Mouse (Mus musculus) midbrain, embryonic 14.5 days (tissue): Measurements from ENCODE around the gene Zfp526. TPM values are rescaled to one million over a fixed set of nuclear protein-coding genes. Genes with fewer than 3 reads are reported as not detected.
A peak's percentile ranks its signal among the peaks of the same experiment; 100 is the strongest.

ENCODE experiments used
- ATAC-seq: fragments of 200-750 bp; cut with Nextera tagmentation; 2 replicates; pipeline ENCODE4 v1.8.0; 2017; ENCODE audit warnings: moderate number of reproducible peaks, moderate library complexity; ENCODE audit not compliant: low FRiP score, low TSS enrichment
- DNase-seq: peaks from one replicate; pipeline ENCODE4 v3.0.0-alpha.2; 2015
- H3K27ac ChIP-seq: fragments of 300-500 bp; sonication (generic); replicated peaks from 2 replicates; pipeline ENCODE4 v1.5.1; 2014; ENCODE audit warnings: mild to moderate bottlenecking, low read depth, low read length, moderate library complexity
- H3K27me3 ChIP-seq: fragments of 300-500 bp; sonication (generic); 2 replicates; pipeline ENCODE4 v1.6.1; 2014; ENCODE audit warnings: low read length, control low read depth, mixed read lengths; ENCODE audit not compliant: control insufficient read depth, insufficient read depth
- H3K36me3 ChIP-seq: fragments of 300-500 bp; sonication (generic); 2 replicates; pipeline ENCODE4 v1.6.1; 2014; ENCODE audit warnings: low read length, control low read depth; ENCODE audit not compliant: control insufficient read depth, insufficient read depth
- H3K4me1 ChIP-seq: fragments of 300-500 bp; sonication (generic); 2 replicates; pipeline ENCODE4 v1.6.1; 2014; ENCODE audit warnings: mild to moderate bottlenecking, antibody characterized with exemption, low read length, control low read depth; ENCODE audit not compliant: control insufficient read depth, insufficient read depth
- H3K4me2 ChIP-seq: fragments of 300-500 bp; sonication (generic); 2 replicates; pipeline ENCODE4 v1.6.1; 2014; ENCODE audit warnings: mild to moderate bottlenecking, low read length, moderate library complexity
- H3K4me3 ChIP-seq: fragments of 300-500 bp; sonication (generic); replicated peaks from 2 replicates; pipeline ENCODE4 v1.5.1; 2014; ENCODE audit warnings: low read depth, low read length
- H3K9ac ChIP-seq: fragments of 300-500 bp; sonication (generic); replicated peaks from 2 replicates; pipeline ENCODE4 v1.6.1; 2014; ENCODE audit warnings: mild to moderate bottlenecking, low read length, moderate library complexity
- H3K9me3 ChIP-seq: fragments of 300-500 bp; sonication (generic); 2 replicates; pipeline ENCODE4 v1.6.1; 2016; ENCODE audit warnings: low read length, control low read depth, mixed read lengths; ENCODE audit not compliant: control insufficient read depth
- WGBS: fragments of 180-500 bp; shearing (Covaris S2); extraction: QIAGEN DNeasy Blood & Tissue Kit; methylation state at CpG from one replicate; pipeline ENCODE4 v1.1.7; 2014; 5-methylcytosine and 5-hydroxymethylcytosine counted together
- polyA plus RNA-seq: library from polyadenylated mRNA; unstranded; fragments of >200 nt; fragmentation: Nextera tagmentation; extraction: Ambion mirVana; gene quantifications from 2 replicates; pipeline ENCODE4 v1.2.1, GENCODE M21; 2014

Zfp526 gene
- polyA plus RNA-seq, 1 experiment from 2014 or later = 2.5 TPM

DNA sequence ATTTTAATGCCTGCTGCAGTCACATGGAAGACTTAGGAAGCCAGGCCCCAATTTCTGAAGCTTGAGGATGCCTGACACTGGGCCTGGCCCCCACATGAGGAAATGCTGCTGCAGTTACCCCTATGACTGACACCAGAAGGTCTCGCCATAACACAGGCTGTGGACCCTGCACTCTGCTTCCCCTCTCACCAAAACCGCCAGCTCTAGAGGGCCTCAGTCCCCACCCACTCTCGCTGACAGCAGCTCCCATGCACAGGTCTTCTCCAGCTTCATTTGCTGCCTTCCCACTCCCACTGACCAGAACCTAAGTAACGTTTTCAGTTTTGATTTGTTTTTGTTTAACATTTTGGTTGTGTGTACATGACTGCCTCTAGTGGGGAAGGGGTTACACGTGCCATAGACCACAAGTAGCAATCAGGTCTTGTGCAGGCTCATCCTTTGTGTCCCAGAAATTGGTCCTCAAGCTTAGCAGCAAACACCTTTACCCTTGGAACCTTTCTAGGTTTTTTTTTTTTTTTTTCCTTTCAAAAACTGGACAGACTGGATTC, 10.9 kb downstream of the Zfp526 start:
- peaks cover 18% of the 10 kb centered on the region for H3K4me1 ChIP-seq
- H3K4me3 ChIP-seq = no peak overlapping the region
- ATAC-seq = no peak
- WGBS = 70% methylated on average over 5 of the region's 5 CpGs
- H3K4me2 ChIP-seq = no peak overlapping the region
- no peak overlapping the region for H3K27ac ChIP-seq
- H3K27me3 ChIP-seq = no peaks in the 10 kb centered on the region
- H3K9ac ChIP-seq = no peak overlapping the region
- no peaks in the 10 kb centered on the region for H3K9me3 ChIP-seq
- DNase-seq = no peak
- H3K36me3 ChIP-seq = peaks cover 72% of the 10 kb centered on the region

DNA sequence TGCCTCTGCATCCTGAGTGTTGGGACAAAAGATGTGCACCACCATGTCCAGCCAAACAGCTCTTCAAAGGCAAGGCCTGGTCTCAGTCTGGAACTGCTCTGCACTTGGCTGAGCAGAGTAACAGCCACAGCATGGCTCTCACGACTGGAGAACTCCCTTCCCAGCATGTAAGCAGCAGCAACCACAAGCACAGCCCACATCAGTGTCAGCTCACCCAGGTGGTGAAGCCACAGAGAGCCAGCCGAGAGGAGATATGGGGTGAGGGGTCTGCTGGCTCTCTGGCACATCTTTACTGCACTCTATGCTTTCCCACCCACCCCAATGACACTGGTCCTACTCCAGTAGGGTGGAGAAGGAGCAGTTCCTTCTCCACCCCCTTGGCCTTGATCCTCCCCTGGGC, 11.8 kb downstream of the Zfp526 start:
- Histone ChIP-seq H3K27me3 (no peaks in the 10 kb centered on the region), H3K4me1 (peaks cover 18% of the 10 kb centered on the region), H3K9ac (no peak overlapping the region), H3K9me3 (no peaks in the 10 kb centered on the region), H3K36me3 (peaks cover 63% of the 10 kb centered on the region), H3K27ac (no peak overlapping the region), H3K4me3 (no peak overlapping the region), H3K4me2 (no peak overlapping the region)
- no peak for DNase-seq
- ATAC-seq = no peak
- 87% methylated on average over 2 of the region's 2 CpGs for WGBS

DNA sequence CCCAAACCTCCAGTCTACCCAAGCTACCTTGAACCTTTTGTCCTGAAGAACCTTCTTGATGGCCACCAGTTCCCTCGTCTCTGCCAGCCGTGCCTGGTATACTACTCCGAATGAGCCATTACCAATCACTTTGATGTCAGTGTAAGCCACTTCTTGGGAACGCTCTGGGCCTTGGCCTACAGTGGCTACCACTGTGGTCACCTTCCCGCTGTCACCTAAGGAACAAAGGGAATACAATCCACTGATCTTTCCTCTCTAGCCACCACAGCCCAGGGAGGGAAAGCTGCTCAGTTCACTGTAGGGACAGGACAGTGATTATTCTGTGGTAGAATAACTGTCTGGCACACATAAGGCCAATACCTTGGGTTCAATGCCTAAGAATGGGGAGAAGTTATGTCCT, 14.3 kb downstream of the Zfp526 start:
- H3K4me3 ChIP-seq = no peak overlapping the region
- H3K27ac ChIP-seq = no peak overlapping the region
- ATAC-seq (no peak), DNase-seq (no peak)
- H3K4me2 ChIP-seq = no peak overlapping the region
- H3K9ac ChIP-seq = no peak overlapping the region
- H3K4me1 ChIP-seq = peaks cover 24% of the 10 kb centered on the region
- H3K27me3 ChIP-seq = no peaks in the 10 kb centered on the region
- peaks cover 39% of the 10 kb centered on the region for H3K36me3 ChIP-seq
- WGBS = 90% methylated on average over 5 of the region's 5 CpGs
- H3K9me3 ChIP-seq = no peaks in the 10 kb centered on the region

DNA sequence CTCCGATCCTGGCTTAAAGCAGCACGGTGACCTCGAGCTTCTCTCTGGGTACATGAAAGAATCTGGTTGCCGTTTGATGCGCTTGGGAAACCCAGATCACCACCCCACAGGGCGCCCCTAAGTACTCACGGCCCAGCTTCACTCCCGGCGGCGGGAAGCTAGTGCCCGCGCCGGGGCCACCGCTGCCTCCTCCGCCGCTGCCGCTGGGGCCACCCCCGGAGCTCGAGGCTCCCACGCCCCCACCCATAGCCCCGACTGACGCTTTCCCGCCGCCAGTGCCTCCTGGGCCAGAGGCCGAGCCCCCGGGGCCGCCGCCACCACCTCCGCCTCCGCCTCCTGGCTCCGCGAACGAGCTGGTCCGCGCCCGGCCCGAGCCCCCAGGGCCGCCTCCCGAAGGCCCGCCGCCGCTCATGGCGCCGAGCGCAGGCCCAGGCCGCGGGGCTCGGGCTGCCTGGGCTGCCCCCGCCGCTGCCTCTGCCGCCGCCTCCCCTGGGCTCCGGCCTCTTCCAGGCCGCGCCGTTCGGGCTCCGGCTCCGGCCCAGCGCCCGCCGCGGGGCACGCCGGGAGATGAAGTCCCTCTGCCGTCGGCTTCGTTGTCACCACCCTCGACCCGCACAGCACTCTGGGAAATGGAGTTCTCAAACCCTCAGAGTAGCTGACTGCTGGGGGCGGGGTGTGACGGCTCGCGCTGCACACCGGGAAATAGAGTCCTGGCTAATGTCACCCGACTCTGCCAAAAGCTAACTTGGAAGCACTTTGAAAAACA, 16.2 kb downstream of the Zfp526 start, which contains the start of gene Gsk3a:
Gene Gsk3a (minus strand): TSS at position 603 of the 766 bp plus-strand sequence.
- H3K4me3 ChIP-seq = peak within 1 kb of the TSS; percentile 90
- ATAC-seq (peak; percentile 91), DNase-seq (peak; percentile 99)
- no peaks in the 10 kb centered on the region for H3K27me3 ChIP-seq
- peaks cover 24% of the 10 kb centered on the region for H3K4me1 ChIP-seq
- H3K9me3 ChIP-seq = no peaks in the 10 kb centered on the region
- peak within 1 kb of the TSS; percentile 81 for H3K27ac ChIP-seq
- under 1% methylated on average over 76 of the region's 76 CpGs for WGBS
- peaks cover 20% of the 10 kb centered on the region for H3K36me3 ChIP-seq
- peak within 1 kb of the TSS; percentile 80 for H3K4me2 ChIP-seq
- peak within 1 kb of the TSS; percentile 95 for H3K9ac ChIP-seq

DNA sequence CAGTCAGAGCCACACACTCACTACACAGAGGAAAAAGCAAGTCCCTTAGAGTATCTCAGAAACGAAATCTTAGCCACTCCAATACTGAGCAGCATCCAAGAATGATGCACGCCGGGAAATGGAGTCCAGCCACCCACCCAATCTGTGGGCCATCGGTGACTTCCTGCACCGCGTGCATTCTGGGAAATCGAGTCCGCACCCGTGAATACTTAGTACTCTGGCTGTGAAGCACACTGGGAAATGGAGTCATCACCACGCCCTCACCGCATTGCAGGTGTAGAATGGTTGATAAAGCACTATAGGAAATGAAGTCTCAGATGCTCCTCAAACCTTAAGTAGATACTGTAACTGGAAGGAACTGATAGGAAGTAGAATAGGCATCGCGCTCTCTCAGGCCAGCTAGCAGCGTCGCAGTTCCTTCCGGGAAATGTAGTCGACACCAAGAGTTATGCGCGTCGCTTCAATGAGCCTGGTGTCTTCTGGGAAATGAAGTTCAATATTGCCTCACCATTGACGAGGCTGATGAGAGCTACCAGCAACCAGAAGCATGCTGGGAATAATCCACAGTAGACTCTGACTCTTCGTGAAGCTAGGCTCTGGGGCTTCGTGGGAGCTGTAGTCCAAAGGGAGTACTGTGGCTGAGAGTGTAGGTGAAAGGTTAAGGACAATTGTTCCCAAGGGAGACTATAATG, 16.9 kb downstream of the Zfp526 start:
- Histone ChIP-seq H3K36me3 (peaks cover 12% of the 10 kb centered on the region), H3K9ac (peak overlapping the region; percentile 95; the same call in 1 of the 2 replicates), H3K9me3 (no peaks in the 10 kb centered on the region), H3K4me2 (peak overlapping the region; percentile 80), H3K27me3 (no peaks in the 10 kb centered on the region), H3K4me3 (peak overlapping the region; percentile 90), H3K4me1 (peaks cover 24% of the 10 kb centered on the region), H3K27ac (peak overlapping the region; percentile 81)
- DNase-seq (peak; percentile 97), ATAC-seq (peak; percentile 92)
- WGBS = under 1% methylated on average over 23 of the region's 23 CpGs

DNA sequence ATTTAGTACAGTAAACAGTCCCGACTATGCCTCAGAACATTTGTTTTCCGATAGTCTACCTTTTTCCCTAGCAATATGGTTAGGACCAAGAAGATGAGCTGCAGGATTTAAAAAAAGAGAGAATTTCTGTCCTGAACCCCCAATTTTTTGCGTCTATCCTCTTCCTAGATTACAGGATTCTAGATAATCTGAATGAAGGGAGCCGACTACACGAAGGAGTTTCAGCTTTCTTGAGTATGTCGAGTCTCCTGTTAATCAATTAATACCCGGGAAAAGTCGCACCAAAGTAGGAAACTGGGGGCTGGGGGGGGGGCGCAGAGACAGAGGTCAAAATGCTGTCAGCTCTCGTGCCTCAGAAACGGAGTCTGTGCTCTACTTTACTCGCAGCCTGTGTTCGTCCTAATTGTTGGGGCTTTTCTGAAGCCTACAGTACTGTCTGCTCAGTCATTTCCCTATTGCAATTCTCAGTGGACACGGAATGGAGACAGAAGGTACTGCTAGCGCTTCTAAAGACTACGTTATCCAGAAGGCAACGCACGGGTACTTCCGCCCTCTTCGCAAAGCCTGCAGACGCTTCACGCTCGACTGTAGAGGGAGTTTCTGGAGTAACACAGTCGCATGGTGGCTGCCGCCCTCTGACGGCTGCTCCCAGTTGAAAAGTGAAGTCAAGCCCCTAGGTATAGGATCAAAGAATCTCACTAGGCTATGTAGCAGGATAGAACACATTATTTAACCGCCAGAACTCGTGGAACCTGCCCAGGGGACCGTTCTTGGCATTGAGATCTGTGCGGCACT, 17.8 kb downstream of the Zfp526 start:
- Histone ChIP-seq H3K4me1 (peaks cover 24% of the 10 kb centered on the region), H3K4me2 (peak overlapping the region; percentile 80), H3K27ac (peak overlapping the region; percentile 81), H3K27me3 (no peaks in the 10 kb centered on the region), H3K9me3 (no peaks in the 10 kb centered on the region), H3K36me3 (peaks cover 4% of the 10 kb centered on the region), H3K4me3 (peak overlapping the region; percentile 90), H3K9ac (no peak overlapping the region)
- DNase-seq (peak; percentile 95), ATAC-seq (peak; percentile 59)
- 4% methylated on average over 30 of the region's 30 CpGs for WGBS

- H3K4me1 ChIP-seq = peaks cover 20% of the 10 kb centered on the region
- H3K9ac ChIP-seq = no peak overlapping the region
- H3K9me3 ChIP-seq = no peaks in the 10 kb centered on the region
- H3K36me3 ChIP-seq = no peaks in the 10 kb centered on the region
- H3K4me3 ChIP-seq = no peak overlapping the region
- no peak for DNase-seq
- no peak overlapping the region for H3K27ac ChIP-seq
- no peak for ATAC-seq
- no peaks in the 10 kb centered on the region for H3K27me3 ChIP-seq
- 69% methylated on average over 7 of the region's 7 CpGs for WGBS
- H3K4me2 ChIP-seq = no peak overlapping the region
Observed at GRCm38 (mm10) chr7:25240631-25241030, 19.4 kb downstream of the Zfp526 start.

GRCm38 (mm10) chr7:25241062-25241461, 19.8 kb downstream of the Zfp526 start:
- no peaks in the 10 kb centered on the region for H3K9me3 ChIP-seq
- no peaks in the 10 kb centered on the region for H3K27me3 ChIP-seq
- peak; percentile 66 for DNase-seq
- peaks cover 18% of the 10 kb centered on the region for H3K4me1 ChIP-seq
- no peak for ATAC-seq
- no peak overlapping the region for H3K4me3 ChIP-seq
- WGBS = 25% methylated on average over 2 of the region's 2 CpGs
- no peaks in the 10 kb centered on the region for H3K36me3 ChIP-seq
- H3K9ac ChIP-seq = no peak overlapping the region
- H3K27ac ChIP-seq = no peak overlapping the region
- no peak overlapping the region for H3K4me2 ChIP-seq
